Mouse (Mus musculus) spleen, adult 2 months (tissue): ENCODE measurements at regions not wholly inside any gene's neighbourhood (a gene's known extent, or its start where the extent isn't known, plus 50 kb on each side); places are given as distances from the start of the nearest gene placed in this dataset.

Experiments used
- DNase-seq, 2 experiments: peaks; one replicate each; pipeline versions ENCODE4 v3.0.0 to v3.0.0-alpha.2; 2012 to 2021; ENCODE audit warnings: low spot score in 2 of 2, low read depth in 1 of 2
- H3K27ac ChIP-seq: fragments of 200-500 bp; 2 replicates; pipeline ENCODE4 v1.5.1; 2012; ENCODE audit warnings: low read length, inconsistent platforms; ENCODE audit not compliant: insufficient read depth
- H3K27me3 ChIP-seq: fragments of 200-500 bp; 2 replicates; pipeline ENCODE4 v1.6.1; 2012; ENCODE audit warnings: mild to moderate bottlenecking, moderate library complexity, low read length, inconsistent platforms; ENCODE audit not compliant: control insufficient read depth, insufficient read depth
- H3K36me3 ChIP-seq: fragments of 200-500 bp; 2 replicates; pipeline ENCODE4 v1.6.1; 2012; ENCODE audit warnings: mild to moderate bottlenecking, low read length, inconsistent platforms; ENCODE audit not compliant: control insufficient read depth, insufficient read depth
- H3K4me1 ChIP-seq: fragments of 200-500 bp; 2 replicates; pipeline ENCODE4 v1.6.1; 2011; ENCODE audit warnings: inconsistent platforms; ENCODE audit not compliant: control insufficient read depth, insufficient read depth, insufficient read length
- H3K4me3 ChIP-seq: fragments of 200-500 bp; 2 replicates; pipeline ENCODE4 v1.5.1; 2011; ENCODE audit warnings: mild to moderate bottlenecking, inconsistent platforms; ENCODE audit not compliant: insufficient read depth, insufficient read length; ENCODE audit errors: extremely low read depth
- CTCF ChIP-seq: fragments of 200-500 bp; IDR thresholded peaks from 2 replicates; pipeline ENCODE4 v1.5.1; 2011; ENCODE audit warnings: mild to moderate bottlenecking, inconsistent platforms; ENCODE audit not compliant: insufficient read depth, insufficient read length, insufficient replicate concordance; ENCODE audit errors: extremely low read depth
- POLR2A ChIP-seq: fragments of 200-500 bp; IDR thresholded peaks from 2 replicates; pipeline ENCODE4 v1.6.1; 2011; ENCODE audit warnings: low read depth, low read length, inconsistent platforms
- WGBS: fragments of 180-500 bp; shearing (Covaris S2); methylation state at CpG from one replicate; pipeline ENCODE4 v1.1.7; 2018; 5-methylcytosine and 5-hydroxymethylcytosine counted together

DNA sequence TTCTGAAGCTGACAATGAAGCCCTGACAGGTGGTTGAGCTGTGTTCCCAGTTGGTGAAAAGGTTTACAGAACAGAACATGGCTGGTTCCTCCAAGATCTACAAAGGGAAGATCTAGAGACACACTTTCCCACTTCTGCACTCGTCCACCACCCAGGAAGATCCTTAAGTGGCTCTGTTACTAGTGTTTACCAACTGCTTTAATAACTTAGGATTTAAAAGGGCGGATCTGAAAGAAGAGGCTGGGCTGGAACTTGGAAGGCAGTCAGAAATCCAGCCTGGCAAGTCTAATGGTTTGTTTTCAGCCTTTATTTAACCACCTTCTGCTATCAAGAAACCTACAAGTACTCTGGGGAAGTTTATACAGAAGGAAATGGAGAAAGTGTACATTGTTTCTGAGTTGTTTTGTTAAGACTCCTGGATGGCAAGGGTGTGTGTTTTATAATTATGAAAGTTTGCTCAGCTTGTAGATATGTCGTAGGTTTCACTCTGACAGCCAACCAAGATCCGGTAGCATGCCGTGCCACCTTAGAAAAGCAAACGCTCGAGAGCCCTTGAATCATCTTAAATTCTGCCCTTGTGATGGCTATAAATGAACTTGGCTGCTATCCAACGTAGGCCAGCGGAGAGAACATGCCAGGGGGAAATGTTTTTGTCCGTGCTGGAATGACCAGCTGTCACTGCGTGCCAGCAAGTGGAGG lies 248.5 kb downstream of the Plk2 start:
- Histone ChIP-seq H3K4me3 (no peak overlapping the region), H3K36me3 (no peaks in the 10 kb centered on the region), H3K27me3 (no peaks in the 10 kb centered on the region), H3K4me1 (no peaks in the 10 kb centered on the region), H3K27ac (no peak overlapping the region)
- TF ChIP-seq CTCF (no peak), POLR2A (no peak)
- DNase-seq = no peak
- 59% methylated on average over 11 of the region's 11 CpGs for WGBS

DNA sequence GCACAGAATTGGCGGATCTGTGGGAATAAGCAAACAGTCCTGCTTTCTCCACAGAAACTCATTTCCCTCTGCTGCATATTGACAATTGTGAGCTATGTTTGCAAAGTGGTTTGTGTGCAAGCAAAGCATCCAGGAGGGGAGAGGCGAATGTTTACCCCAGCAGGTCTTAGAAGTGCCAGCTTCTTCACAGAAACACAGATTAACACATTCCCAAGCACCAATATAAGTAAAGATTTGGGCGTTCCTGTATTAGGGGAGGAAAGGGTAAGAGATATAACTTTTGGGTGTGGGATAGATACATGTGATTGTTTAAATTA lies 249.0 kb downstream of the Plk2 start:
- 81% methylated on average over 3 of the region's 3 CpGs for WGBS
- H3K36me3 ChIP-seq = no peaks in the 10 kb centered on the region
- no peak for TF ChIP-seq CTCF
- no peak for TF ChIP-seq POLR2A
- no peaks in the 10 kb centered on the region for H3K4me1 ChIP-seq
- no peak overlapping the region for H3K4me3 ChIP-seq
- no peaks in the 10 kb centered on the region for H3K27me3 ChIP-seq
- H3K27ac ChIP-seq = no peak overlapping the region
- DNase-seq = no peak

DNA sequence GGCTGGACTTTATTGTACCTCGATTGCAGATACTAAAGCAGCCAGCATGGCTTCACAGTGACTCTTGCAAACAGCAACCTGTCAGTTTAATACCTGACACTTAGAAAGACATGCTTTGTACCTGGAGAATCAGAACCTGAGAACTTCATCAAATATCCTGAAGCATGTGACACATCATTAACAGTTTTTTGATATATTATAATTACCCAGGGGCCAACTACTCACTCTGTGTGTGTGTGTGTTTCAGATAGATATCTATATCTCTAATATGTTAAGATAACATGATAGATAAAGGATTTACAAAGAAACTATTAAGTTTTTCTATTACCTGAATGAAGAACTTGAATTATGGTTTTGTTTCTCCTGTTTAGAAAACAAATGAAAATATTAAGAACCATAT lies 254.5 kb downstream of the Plk2 start:
- Histone ChIP-seq H3K4me3 (no peak overlapping the region), H3K4me1 (no peaks in the 10 kb centered on the region), H3K27ac (no peak overlapping the region), H3K36me3 (no peaks in the 10 kb centered on the region), H3K27me3 (no peaks in the 10 kb centered on the region)
- no peak for TF ChIP-seq CTCF
- no peak for TF ChIP-seq POLR2A
- WGBS = 80% methylated on average over 1 of the region's 1 CpGs
- DNase-seq = no peak

DNA sequence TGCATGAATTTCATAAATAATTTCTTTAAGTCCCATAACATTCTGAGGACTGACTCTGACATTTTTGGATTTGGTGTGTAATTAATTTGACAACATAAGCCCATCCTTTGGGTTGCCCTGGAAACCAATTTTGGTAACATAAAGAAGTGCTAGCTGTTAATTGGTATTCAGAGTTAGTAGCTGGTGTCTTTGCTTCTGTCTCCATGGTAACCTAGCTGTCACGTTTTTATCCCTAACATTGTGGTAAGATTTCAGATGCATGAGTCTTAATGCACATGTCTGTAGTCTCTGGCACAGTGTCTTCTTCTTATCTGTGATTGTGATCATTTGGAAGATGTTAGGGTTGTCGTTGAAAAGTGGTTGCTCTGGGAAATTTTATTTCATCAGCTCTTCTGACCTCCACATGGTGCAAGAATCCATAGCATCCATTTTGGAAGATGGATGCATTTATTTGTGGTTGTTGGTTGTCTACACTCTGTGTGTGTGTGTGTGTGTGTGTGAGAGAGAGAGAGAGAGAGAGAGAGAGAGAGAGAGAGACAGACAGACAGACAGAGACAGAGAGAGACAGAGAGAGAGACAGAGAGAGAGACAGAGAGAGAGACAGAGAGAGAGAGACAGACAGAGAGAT lies 255.1 kb downstream of the Plk2 start:
- DNase-seq = no peak
- 56% methylated on average over 2 of the region's 2 CpGs for WGBS
- Histone ChIP-seq H3K36me3 (no peaks in the 10 kb centered on the region), H3K4me3 (no peak overlapping the region), H3K27ac (no peak overlapping the region), H3K4me1 (no peaks in the 10 kb centered on the region), H3K27me3 (no peaks in the 10 kb centered on the region)
- TF ChIP-seq POLR2A (no peak), CTCF (no peak)

DNA sequence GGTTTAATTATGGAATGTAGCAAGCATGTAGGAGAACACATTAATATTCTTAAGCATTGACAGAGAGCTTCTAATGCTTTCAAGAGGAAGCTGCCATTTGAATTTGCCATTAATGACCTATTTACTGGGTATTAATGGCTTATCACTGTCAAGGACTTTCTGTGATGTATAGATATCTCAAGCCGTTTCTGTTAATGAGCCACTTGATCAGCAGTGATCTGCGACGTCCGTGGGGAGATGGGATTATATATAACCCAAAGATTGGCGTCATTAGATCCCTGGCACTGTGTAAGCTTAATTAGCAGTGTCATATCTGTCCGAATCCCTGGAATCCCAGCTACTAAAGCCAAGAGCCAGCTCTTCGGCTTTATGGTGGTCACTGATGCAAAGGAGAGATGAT lies 257.4 kb downstream of the Plk2 start:
- no peak for DNase-seq
- H3K27ac ChIP-seq = no peak overlapping the region
- no peak overlapping the region for H3K4me3 ChIP-seq
- H3K4me1 ChIP-seq = no peaks in the 10 kb centered on the region
- H3K27me3 ChIP-seq = no peaks in the 10 kb centered on the region
- TF ChIP-seq CTCF = no peak
- TF ChIP-seq POLR2A = no peak
- WGBS = 91% methylated on average over 7 of the region's 7 CpGs
- no peaks in the 10 kb centered on the region for H3K36me3 ChIP-seq

DNA sequence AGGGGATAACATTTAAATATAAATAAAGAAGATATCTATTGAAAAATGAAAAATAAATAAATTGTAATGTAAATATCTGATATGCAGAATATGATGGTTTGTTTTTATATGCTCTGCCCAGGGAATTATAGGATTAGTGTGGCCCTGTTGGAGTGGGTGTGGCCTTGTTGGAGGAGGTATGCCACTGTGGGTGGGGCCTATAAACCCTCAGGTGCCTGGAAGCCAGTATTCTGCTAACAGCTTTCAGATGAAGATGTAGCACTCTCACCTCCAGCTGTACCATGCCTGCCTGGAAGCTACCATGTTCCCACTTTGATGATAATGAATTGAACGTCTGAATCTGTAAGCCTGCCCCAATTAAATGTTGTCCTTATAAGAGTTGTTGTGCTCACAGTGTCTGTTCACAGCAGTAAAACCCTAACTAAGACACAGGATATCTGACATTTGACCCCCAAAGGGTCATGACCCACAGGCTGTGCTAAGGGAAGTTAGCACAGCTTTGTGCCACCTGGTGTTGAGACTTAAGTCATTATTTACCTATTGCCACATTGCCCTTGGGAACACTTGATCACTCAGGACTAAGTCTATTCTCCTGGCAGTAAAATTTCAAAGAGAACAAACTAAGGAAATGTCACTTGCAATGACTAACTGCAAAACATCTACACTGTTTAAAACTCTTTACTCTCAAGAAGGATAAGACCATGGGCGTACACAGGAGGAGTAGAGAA lies 270.4 kb downstream of the Plk2 start:
- TF ChIP-seq POLR2A (no peak), CTCF (no peak)
- no peaks in the 10 kb centered on the region for H3K27me3 ChIP-seq
- no peak for DNase-seq
- no peak overlapping the region for H3K4me3 ChIP-seq
- WGBS = 88% methylated on average over 2 of the region's 2 CpGs
- H3K36me3 ChIP-seq = no peaks in the 10 kb centered on the region
- no peak overlapping the region for H3K27ac ChIP-seq
- no peaks in the 10 kb centered on the region for H3K4me1 ChIP-seq
